Mouse (Mus musculus) kidney, adult 2 months (tissue): Measurements from ENCODE around the gene Nfasc.

ENCODE experiments used
- CTCF ChIP-seq: fragments of 200-500 bp; conservative IDR thresholded peaks from 2 replicates; pipeline ENCODE4 v1.5.1; 2011; ENCODE audit warnings: low read depth, mild to moderate bottlenecking, control low read depth, low read length, moderate library complexity, mixed read lengths; ENCODE audit not compliant: insufficient read depth, insufficient read length
- POLR2A ChIP-seq: fragments of 200-500 bp; IDR thresholded peaks from one replicate; pipeline ENCODE4 v1.6.1; 2011; ENCODE audit warnings: low read depth, low read length, control low read depth

- TF ChIP-seq CTCF (no peak), POLR2A (no peak)
These were observed 24.5 kb upstream of the Nfasc start for GRCm38 (mm10) chr1:132765887-132766651.
